Mouse (Mus musculus): ENCODE results near the gene Vmn2r98. TPM values are rescaled to one million over a fixed set of nuclear protein-coding genes. Genes with fewer than 3 reads are reported as not detected.
"Not testable (repeated sequence)": the region's sequence is repeated elsewhere in the genome, so short reads cannot be mapped to it uniquely, and the experiment has no call there.

Vmn2r98 gene
- not detected in 2 replicates for polyA plus RNA-seq (2012; ENCODE audit: insufficient read depth, low replicate concordance)

GRCm38 (mm10) chr17:19053160-19053559 lies at the start of gene Vmn2r98:
Gene Vmn2r98, plus strand, starts transcription at chr17:19053460.
- not testable (repeated sequence) for H3K9me3 ChIP-seq; H3K36me3 ChIP-seq (replicated peaks; ENCODE audit: low read length); H3K4me1 ChIP-seq; H3K27me3 ChIP-seq (replicated peaks); H3K4me3 ChIP-seq (replicated peaks)

DNA sequence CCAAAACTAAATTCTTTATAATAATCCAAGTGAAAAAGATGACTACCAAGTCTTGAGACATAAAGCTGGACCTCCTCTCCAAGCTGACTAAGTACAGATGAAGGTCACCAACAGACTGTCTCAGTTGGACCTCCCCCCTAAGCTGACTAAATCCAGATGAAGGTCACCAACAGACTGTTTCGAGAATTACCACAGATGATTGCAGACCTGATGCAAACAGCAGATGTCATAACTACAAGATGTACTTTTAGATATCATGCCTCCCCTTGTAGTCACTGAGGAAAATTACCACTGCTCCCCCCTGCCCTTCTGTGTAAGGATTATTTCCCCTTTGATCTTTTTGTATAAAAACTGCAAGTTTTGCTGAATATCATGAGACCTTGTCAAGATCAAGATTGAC lies 21.8 kb upstream of the Vmn2r98 start:
- not testable (repeated sequence) for H3K4me3 ChIP-seq (replicated peaks); H3K4me1 ChIP-seq; H3K36me3 ChIP-seq (replicated peaks; ENCODE audit: low read length); H3K27me3 ChIP-seq (replicated peaks)
- peaks cover 11% of the 10 kb centered on the region for H3K9me3 ChIP-seq

DNA sequence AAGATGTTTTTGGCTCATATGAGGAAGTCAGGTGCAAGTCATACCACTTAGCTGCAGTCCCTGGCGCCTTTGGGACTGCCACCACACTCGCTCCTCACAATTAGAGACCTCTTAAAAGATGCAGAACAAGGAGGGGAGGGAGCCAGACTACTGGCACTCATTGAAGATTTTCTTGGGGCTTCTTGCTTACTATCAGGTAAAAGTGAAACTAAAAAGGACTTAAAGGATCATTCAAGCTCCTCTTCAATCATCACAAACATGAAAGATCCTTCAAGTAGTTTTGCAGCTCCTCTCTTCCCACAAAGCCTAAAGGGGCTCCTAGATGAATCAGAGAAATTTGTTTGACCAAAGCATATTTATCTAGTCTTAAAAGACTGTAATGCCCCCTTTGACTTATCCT lies 21.3 kb upstream of the Vmn2r98 start:
- Histone ChIP-seq H3K27me3 (replicated peaks) (no peaks in the 10 kb centered on the region), H3K36me3 (replicated peaks; ENCODE audit: low read length) (no peaks in the 10 kb centered on the region), H3K4me1 (no peaks in the 10 kb centered on the region), H3K9me3 (peaks cover 11% of the 10 kb centered on the region), H3K4me3 (replicated peaks) (no peak overlapping the region)
- TF ChIP-seq GATA1 (IDR thresholded peaks at IDR 0.05; ENCODE audit: borderline replicate concordance, low read length) = no peak
- TF ChIP-seq FLI1 (IDR thresholded peaks at IDR 0.05; ENCODE audit: low read length) = no peak

DNA sequence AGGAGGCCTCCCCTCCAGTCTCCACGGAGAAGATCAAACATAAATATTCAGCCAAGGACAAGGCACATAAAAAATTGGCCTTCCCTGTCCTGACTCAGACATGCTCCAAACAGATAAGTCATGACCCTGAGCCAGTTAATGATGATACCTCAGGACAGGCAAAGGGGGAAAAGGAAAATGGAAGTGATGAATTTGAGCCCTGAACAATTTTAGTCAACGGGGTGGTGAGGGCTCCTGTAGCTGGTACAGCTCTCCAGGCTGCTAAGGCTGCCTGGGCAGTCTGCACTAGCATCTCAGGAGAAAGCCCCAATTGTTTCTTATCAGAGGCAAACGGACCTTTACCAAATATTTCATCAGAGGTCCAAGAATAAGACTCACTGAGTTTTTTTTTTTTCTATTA lies 20.5 kb upstream of the Vmn2r98 start:
- no peak overlapping the region for H3K4me3 ChIP-seq (replicated peaks)
- TF ChIP-seq GATA1 (IDR thresholded peaks at IDR 0.05; ENCODE audit: borderline replicate concordance, low read length) = no peak
- no peaks in the 10 kb centered on the region for H3K27me3 ChIP-seq (replicated peaks)
- no peaks in the 10 kb centered on the region for H3K4me1 ChIP-seq
- no peaks in the 10 kb centered on the region for H3K36me3 ChIP-seq (replicated peaks; ENCODE audit: low read length)
- peaks cover 11% of the 10 kb centered on the region for H3K9me3 ChIP-seq

Other genes with a start within 250 kb of the Vmn2r98 start
- 0.13 TPM in 1 of 2 replicates, not detected in the other for gene Vmn2r97, start 139.2 kb upstream of the Vmn2r98 start, polyA plus RNA-seq (2012; ENCODE audit: insufficient read depth, low replicate concordance)